Mouse (Mus musculus): ENCODE results near the gene Txndc11. TPM values are rescaled to one million over a fixed set of nuclear protein-coding genes. Genes with fewer than 3 reads are reported as not detected.
"Not testable (repeated sequence)": the region's sequence is repeated elsewhere in the genome, so short reads cannot be mapped to it uniquely, and the experiment has no call there.

Gene Txndc11
- 10 to 100 TPM; 29.1 to 31.7 (median 30.0) TPM for total RNA-seq (2022)

DNA sequence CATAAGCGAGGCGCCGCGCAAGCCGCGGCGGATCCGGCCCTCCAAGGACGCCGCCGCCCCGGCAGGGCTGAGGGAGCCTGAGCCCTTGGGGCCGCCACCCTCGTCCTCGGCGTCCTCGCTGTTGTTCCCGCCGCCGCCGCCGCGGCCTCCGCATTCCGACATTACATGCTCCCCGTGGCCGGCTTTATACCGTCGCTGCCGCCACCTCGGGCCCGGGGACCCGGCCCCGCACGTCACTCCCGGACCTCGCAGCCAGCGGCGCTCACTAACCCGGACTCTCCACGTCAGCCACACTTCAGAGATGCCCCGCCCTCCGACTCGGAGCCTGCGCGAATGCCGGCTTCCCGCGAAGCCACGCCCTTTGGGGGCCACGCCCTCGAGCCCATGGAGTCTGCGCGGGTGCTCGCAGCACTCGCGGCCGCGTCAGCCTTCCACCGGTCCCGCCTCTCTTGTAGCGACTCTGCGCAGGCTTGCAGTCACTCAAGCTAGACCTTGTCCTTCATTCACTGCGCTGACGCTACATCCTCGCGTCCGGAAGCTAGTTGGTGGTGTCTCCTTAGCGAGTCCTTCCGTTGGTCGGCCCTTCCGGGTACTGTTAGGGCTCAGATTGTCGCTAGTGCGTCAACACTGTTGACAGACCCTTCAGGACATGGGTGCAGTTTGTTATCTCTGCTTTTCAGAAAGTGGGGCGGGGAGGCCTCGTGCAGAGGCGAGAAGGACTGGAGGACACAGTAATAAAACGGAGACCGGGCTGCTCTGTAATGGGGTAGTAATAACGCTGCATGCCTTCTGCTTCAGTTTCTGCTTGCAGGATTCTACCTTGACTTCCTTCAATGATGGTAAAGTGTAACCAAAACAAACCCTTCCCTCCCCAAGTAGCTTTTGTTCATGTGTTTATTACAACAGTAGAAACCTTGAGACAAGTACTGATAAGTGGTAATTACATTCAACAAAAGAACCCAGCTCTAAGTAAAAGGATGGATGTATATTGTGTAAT, at the start of gene Txndc11:
Gene Txndc11, minus strand, starts transcription at position 303 of the 997 bp plus-strand sequence.
- peak; percentile 91 to 99 for DNase-seq (ENCODE audit: low spot score in 2 of 2)

DNA sequence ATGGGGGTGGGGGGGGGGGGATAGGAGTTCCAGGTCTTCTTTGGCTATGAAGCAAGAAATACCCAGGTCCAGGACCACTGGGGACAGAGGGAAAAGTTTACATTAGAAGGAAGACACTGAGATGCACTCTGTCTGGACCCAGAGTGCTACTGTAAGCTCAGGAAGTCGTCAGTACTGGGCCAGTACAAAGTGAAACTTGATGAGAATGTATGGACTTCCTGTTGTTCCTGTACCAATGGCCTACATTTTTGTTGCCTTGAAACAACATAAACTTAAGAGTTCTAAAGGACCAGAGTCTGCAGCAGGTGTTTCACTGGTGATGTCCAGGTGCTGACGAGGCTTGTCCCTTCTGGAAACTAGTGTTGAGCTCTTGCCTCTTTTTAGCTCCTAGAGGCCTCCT, 43.0 kb upstream of the Txndc11 start:
- no peak for DNase-seq (ENCODE audit: low spot score in 2 of 2)

DNA sequence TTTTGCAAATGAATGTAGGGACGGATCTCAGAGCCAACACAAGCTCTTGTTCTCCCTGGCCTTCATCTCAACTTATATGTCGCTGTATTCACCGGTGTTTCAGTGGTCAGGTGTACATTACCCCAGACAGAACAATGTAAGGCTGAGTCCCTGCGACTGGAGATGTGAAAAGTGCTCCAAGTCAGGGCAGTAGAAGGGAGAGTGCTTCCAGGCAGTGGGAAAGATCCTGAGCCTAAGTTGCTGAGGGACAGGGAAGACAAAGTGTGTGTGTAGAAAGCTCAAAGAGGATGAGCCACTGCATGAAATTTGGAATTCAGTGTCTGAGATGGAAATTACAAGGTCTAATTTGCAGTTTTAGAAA, 42.4 kb upstream of the Txndc11 start:
- no peak for DNase-seq (ENCODE audit: low spot score in 2 of 2)

DNA sequence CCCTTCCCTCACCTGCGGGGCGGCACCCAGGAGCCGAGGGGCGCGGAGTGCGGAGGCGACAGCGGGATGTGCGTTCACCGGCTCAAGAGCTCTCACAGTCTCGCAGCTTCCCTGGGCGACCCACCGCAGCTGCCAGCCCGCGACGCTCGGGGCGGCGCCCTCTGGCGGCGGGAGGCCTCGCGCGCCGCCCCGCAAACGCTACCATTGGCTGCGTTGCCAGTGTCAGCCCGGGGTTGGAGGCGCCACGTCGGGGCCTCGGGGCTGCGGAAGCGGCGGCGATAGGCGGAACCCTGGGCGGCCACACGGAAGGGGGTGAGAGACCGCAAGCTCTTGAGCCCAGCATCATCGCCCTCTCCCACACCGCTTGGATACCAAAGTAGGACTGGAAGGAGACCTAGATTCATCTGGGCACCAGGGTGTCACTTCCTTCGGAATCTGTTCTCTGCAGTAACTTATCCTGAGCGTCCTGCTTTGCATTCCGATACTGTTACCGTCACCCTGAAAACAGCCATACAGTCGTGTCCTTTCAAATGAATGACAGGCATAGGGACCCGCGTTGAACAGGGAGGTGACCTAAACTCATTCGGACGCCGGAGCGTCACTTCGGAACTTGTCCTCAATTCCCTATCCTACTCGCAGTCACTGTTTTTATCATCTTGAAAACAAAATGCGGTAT, 41.9 kb upstream of the Txndc11 start, which contains the start of gene Zc3h7a:
Gene Zc3h7a, minus strand, starts transcription at position 186 of the 676 bp plus-strand sequence.
- DNase-seq (ENCODE audit: low spot score in 2 of 2), result peak; percentile 84

DNA sequence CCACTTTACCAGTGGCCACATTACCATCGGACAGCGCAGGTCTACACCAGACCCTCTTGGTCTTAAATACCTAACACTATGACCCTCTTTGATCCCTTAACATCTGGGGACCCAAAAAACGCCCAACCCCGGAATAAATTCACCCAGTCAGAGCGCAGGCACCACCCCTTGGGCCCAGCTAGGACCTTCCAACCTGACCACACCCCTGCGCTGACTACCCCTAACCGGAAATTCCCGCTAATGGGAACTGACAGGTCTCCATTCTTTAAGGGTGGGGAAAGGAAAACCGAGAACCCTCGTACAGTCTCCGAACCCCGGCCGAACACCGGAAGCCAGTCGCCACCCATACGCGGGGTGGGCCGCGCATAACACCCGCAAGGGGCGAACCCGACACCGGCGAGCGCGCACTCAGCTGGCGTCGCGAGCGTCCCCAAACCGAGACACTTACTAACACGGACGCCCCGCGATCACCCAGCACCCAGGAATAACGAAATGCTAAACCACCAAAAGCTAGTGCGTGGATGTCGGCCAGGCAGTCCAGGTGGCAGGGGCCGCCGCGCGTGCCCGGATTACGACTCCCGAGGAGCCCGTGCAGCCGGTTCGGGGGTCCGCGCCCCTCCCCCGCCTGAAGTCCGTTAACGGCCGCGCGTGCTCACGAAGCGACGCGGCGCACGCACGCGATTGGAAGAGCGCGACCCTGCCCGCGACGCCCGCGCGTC, 41.2 kb upstream of the Txndc11 start:
- DNase-seq (ENCODE audit: low spot score in 2 of 2), result peak; percentile 36 to 43

DNA sequence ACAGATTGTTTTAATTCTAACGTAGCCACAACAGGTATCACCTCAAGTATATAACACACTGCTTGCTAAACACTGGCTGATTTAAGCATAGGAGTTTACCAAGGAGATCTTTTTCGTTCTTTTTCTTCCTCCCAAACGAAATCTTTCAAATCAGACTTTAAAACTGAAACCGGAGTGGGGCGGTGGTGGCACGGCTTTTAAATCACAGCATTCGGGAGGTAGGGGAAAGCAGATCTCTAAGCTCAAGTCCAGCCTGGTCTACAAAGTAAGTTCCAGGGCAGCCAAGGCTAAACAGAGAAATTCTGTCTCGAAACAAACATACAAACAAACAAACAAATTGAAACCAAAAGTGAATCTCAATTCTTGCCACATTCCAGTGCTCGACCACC, 40.6 kb upstream of the Txndc11 start:
- no peak for DNase-seq (ENCODE audit: low spot score in 2 of 2)

DNA sequence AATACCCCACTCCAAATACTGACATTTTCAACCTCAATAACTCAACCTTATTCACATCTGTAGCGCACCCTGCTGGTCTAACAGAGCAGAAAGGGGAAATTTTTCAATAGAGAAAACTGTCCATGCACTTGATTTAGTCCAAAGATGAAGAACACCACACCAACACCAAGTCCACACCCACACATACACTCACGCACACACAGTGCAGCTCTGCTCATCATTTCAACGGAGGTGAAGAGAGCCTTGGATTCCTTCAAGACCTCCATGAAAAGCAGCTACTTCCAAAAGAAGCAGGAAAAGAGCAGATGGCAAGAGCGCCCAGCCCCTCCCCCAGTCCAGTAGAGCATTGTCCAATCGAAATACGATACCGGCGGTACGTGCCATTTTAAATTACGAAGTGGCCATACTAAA, 40.2 kb upstream of the Txndc11 start:
- peak; percentile 19 to 24 for DNase-seq (ENCODE audit: low spot score in 2 of 2)

DNA sequence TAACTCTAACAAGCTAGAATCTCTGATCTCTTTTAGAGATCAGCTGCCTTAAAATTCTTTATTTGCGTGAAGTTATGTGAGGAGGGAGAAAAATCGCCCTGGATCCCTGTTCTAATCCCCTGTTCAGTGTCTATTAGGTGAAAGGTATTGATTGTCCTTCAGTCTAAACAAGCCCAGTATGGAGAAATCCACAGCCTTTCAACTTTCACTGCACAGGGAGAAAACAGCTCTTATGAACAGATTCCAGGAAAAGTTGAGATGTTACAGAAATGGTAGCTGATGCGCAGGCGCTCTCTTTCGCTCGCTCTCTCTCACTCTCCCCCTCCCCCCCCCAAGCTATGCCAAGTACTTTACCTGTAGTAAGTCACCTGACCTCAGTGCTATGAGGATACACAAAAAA, 37.2 kb upstream of the Txndc11 start:
- no peak for DNase-seq (ENCODE audit: low spot score in 2 of 2)

DNA sequence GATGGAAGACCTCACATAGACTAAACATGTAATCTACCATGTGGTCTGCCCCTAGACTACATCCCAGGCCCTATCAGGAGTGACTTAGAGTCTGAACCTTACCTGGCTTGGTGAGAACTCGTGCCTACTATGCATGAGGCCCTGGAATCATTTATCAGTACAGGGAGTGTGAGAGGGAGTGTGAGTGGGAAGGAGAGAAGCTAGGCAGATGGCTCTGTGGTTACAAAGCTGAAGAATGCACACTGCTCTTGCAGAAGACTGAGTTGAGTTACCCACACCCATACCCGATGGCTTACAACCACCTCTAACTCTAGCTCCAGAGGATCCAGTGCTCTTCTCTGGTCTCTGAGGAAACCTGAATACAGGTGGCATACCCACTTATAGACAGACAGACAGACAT, 32.0 kb upstream of the Txndc11 start:
- peak in 1 of 2 experiments; percentile 39 for DNase-seq (ENCODE audit: low spot score in 2 of 2)

DNA sequence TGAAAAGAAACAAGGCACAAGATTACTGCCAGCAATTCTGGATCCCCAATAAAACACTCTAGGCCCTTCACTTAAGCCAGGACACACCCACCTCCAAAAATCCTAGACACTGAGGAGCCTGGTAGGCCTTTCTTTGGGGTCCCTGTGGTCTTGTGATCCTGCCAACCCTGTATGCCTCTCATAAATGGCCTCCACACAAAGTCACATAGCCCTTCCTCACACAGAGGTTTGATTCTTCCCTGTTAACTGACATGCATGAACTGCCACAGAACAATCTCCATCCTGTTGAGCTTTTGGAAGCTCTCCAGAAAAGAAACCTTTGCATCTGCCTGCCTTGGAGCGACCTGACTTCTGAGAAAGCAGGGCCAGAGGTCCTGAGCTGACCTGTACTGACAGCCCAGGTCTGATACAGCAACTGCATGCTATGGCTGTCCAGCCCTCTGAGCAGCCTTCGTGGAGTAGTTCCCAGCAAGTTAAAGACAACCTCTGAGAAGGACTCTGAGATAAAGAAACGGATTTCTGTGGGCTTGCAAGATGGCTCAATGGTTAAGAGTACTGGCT, 30.3 kb upstream of the Txndc11 start:
- no peak for DNase-seq (ENCODE audit: low spot score in 2 of 2)

DNA sequence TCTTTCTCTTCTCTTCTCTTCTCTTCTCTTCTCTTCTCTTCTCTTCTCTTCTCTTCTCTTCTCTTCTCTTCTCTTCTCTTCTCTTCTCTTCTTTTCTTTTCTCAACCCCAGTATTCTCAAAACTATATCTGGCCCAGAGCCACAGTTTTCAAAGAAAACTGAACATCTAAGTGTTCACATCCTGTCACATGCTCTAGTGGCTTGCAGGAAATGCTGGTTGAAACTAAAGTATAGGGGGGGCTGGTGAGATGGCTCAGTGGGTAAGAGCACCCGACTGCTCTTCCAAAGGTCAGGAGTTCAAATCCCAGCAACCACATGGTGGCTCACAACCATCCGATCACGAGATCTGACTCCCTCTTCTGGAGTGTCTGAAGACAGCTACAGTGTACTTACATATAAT, 23.3 kb upstream of the Txndc11 start:
- DNase-seq (ENCODE audit: low spot score in 2 of 2), result not testable (repeated sequence)

DNA sequence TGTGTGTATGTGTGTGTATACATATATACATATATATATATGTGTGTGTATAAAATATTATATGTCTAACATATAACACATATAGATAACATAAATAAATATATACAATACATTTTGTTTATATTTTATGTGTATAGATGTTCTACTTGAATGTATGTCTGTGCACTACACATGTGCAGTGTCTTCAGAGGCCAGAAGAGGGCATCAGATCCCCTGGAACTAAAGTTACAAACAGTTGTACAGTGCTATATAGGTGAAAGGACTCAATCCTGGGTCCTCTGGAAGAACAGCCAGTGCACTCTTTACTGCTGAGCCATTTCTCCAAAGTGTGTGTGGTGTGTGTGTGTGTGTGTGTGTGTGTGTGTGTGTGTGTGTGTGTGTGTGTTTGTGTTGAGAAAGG, 20.1 kb upstream of the Txndc11 start:
- DNase-seq (ENCODE audit: low spot score in 2 of 2), result no peak

DNA sequence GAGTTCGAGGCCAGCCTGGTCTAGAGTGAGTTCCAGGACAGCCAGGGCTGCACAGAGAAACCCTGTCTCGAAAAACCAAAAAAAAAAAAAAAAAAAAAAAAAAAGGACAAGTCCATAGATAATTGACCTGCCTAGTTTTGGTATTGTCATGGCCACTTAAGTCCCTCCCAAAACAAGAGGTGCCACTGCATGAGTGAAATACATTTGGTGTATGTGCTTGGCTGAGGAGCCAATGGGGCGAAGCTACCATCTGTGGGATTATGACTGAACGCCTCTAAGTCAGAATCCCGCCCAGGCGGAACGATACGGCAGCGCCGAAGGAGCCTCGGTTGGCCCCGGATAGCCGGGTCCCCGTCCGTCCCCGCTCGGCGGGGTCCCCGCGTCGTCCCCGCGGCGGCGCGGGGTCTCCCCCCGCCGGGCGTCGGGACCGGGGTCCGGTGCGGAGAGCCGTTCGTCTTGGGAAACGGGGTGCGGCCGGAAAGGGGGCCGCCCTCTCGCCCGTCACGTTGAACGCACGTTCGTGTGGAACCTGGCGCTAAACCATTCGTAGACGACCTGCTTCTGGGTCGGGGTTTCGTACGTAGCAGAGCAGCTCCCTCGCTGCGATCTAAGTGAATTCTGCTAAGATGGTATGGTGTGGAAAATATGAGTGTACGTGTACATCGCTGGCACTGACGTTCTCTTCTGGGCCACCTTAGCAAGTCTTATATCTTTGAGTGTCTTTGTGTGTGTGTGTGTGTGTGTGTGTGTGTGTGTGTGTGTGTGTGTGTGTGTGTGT, 9.4 kb upstream of the Txndc11 start:
- DNase-seq (ENCODE audit: low spot score in 2 of 2), result peak; percentile 94 to 100

DNA sequence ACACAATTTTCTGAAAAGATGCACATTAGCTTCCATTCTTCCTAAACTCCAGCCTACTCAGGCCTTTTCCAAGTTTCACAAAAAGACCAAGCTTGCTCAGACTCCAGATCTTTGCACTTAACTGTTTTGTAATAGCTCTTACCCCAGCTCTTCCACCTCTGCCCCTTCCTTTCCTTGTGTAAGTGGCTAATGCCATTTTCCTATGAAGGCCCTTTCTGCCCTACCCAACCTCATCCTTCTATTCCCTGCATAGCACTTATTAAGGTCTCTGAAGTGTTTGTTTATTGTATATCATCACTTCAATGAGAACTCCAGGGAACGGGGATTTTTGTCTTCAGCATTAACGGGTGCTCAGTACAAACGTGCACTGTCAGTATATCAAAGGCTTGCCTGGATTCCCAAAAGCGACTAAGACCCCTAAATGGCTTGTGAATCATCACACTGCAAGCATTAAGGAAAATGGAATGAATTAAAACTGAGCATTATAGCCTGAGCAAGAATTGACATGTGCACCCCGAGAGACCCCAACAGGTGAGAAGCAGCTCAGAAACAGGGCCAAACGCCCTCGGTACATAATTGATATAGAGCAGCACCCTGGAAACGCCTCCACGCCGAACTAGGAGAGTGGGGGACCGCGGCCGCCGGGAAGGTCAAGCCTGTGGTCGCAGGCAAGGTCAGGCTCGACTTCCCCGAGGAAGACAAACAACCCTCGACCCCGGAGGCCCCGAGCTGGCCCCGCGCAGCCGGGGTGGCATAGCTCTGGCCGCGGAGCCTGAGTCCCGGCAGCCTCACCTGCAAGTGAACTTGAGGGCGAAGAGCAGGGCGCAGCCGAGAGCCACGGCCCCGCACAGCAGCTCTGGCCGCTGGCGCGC, 738 bp downstream of the Txndc11 start:
- DNase-seq (ENCODE audit: low spot score in 2 of 2), result no peak

DNA sequence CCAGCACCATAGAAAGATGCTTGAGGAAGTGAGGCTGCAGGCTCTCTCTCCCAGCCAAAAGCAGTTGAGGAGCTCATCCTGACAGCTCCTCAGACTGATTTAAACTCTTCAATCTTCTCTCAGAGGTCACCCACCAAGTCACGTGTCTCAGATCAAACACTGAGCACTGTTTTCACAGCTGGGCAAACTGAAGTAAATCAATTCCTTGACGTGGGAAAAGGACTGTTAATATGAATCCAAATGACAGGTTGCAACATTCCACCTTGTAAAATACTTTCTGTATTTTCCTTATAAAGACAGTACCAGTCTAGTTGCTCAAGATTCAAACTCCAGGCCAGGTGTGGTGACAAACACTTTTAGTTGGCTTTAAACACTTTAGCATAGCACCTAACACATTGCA, 1.6 kb downstream of the Txndc11 start:
- no peak for DNase-seq (ENCODE audit: low spot score in 2 of 2)

DNA sequence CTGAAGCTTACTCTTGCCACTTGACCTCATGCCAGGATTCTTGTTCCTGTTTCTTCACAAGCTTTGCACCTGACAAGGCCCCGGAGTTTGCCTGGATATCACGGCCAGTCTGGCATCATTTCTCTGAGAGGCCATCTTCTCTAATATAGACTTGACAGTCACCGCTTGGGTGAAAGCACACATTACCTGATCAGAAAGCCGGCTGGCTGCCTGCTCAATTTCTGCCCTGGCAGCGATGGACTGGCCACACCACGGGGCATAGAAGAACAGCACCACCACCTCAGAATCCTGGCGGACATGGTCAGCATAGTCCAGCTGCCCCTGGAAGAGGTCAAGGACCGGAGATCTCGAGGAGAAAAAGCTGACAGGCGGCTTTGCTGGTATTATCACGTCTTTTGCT, 6.1 kb downstream of the Txndc11 start:
- DNase-seq (ENCODE audit: low spot score in 2 of 2), result no peak

DNA sequence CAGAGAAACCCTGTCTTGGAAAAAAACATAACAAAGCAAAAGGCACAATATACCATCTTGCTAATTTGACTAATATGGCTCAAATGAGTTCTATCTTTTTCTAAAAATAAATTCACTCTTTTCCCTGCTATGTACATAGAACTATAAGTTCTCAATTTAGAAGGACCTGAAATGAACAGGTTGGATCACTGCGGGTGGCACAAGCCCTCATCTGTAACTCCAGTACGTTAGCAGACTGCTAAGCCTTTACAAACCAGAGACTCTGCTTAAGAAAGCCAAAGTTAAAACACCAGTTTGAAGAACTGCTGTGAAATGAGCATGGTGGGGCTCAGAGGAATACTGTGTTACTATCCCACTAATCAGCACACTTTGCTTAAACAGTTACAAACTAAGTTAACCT, 9.1 kb downstream of the Txndc11 start:
- DNase-seq (ENCODE audit: low spot score in 2 of 2), result no peak

DNA sequence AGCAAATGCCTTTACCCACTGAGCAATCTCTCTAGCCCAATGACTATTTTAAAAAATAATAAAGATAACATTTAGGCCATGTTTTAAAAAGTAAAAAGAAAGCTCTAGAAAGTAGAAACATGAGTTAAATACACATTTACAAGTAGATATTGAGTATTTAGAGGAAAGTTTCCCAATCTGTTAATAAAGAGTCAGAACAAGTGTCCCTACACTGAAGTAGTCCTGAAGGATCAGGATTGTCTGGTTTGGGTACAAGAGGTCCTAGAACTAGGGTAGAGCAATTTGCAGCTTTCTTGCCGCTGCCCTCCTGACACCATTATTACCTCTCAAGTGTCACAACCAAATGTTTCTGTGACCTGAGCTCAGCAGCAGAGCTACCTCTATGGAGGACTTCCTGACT, 10.3 kb downstream of the Txndc11 start:
- DNase-seq (ENCODE audit: low spot score in 2 of 2), result no peak

DNA sequence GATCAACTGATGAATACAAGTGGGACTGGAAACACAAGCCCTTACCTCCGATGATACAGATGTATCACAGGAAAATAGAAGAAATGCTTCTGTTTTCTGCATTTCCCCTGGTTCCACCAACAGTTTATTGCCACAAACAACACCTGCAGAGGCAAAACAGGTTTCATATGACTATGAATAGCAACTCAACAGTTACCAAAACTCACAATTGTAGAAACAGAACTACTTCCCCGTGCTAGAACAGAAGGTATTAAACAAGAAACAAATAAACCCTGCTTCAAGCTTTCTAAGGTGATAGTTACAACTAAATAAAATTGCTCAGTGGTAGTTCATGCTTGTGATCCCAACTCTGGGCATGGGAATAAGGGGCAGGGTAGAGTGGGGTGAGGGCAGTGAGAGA, 11.8 kb downstream of the Txndc11 start:
- no peak for DNase-seq (ENCODE audit: low spot score in 2 of 2)

Data from left cerebral cortex, adult 8-10 months (tissue).